Mouse (Mus musculus): ENCODE data around the gene Oaz1. TPM values are rescaled to one million over a fixed set of nuclear protein-coding genes. Genes with fewer than 3 reads are reported as not detected.

Oaz1 gene
- polyA plus RNA-seq, 1 experiment from 2014 or later: 1,560 TPM

MicroRNA genes within 50 kb of the gene (microRNA counts, 519-probe panel; counts per million panel counts)
- not detected for microRNA mmu-miR-1982

Small RNAs within 50 kb of the gene (microRNA-seq; reads per million reads assigned to microRNA genes)
- gene Mir1982: 1.3 reads per million

Other genes starting within 250 kb of the Oaz1 start
- gene Klf16, start 249.3 kb upstream of the Oaz1 start, polyA plus RNA-seq (2015; fragmentation: Nextera tagmentation; extraction: Ambion mirVana): 8.4 and 8.7 TPM in 2 replicates
- gene Abhd17a, start 236.3 kb upstream of the Oaz1 start, polyA plus RNA-seq (2015; fragmentation: Nextera tagmentation; extraction: Ambion mirVana): 42.9 and 44.3 TPM in 2 replicates
- gene Scamp4, start 223.8 kb upstream of the Oaz1 start, polyA plus RNA-seq (2015; fragmentation: Nextera tagmentation; extraction: Ambion mirVana): 92.1 and 99.9 TPM in 2 replicates
- 5.6 and 6.7 TPM in 2 replicates for gene Adat3, start 223.8 kb upstream of the Oaz1 start, polyA plus RNA-seq (2015; fragmentation: Nextera tagmentation; extraction: Ambion mirVana)
- gene Gm49322, start 220.6 kb upstream of the Oaz1 start, polyA plus RNA-seq (2015; fragmentation: Nextera tagmentation; extraction: Ambion mirVana): 3.7 and 4.8 TPM in 2 replicates
- gene Csnk1g2, start 203.8 kb upstream of the Oaz1 start, polyA plus RNA-seq (2015; fragmentation: Nextera tagmentation; extraction: Ambion mirVana): 18.1 TPM in 2 replicates
- 11.5 and 12.7 TPM in 2 replicates for gene Btbd2, start 169.6 kb upstream of the Oaz1 start, polyA plus RNA-seq (2015; fragmentation: Nextera tagmentation; extraction: Ambion mirVana)
- 42.8 and 45.1 TPM in 2 replicates for gene Mknk2, start 148.5 kb upstream of the Oaz1 start, polyA plus RNA-seq (2015; fragmentation: Nextera tagmentation; extraction: Ambion mirVana)
- 51.6 and 57.5 TPM in 2 replicates for gene Mob3a, start 124.7 kb upstream of the Oaz1 start, polyA plus RNA-seq (2015; fragmentation: Nextera tagmentation; extraction: Ambion mirVana)
- 25.5 and 28.7 TPM in 2 replicates for gene Izumo4, start 124.5 kb upstream of the Oaz1 start, polyA plus RNA-seq (2015; fragmentation: Nextera tagmentation; extraction: Ambion mirVana)
- 62.5 and 66.3 TPM in 2 replicates for gene Ap3d1, start 84.4 kb upstream of the Oaz1 start, polyA plus RNA-seq (2015; fragmentation: Nextera tagmentation; extraction: Ambion mirVana)
- gene Dot1l, start 71.5 kb upstream of the Oaz1 start, polyA plus RNA-seq (2015; fragmentation: Nextera tagmentation; extraction: Ambion mirVana): 11.8 and 13.9 TPM in 2 replicates
- gene Sf3a2, start 28.5 kb upstream of the Oaz1 start, polyA plus RNA-seq (2015; fragmentation: Nextera tagmentation; extraction: Ambion mirVana): 51.3 and 53.7 TPM in 2 replicates
- 102 and 114 TPM in 2 replicates for gene Plekhj1, start 28.0 kb upstream of the Oaz1 start, polyA plus RNA-seq (2015; fragmentation: Nextera tagmentation; extraction: Ambion mirVana)
- not detected in 2 replicates for gene Amh, start 21.4 kb upstream of the Oaz1 start, polyA plus RNA-seq (2015; fragmentation: Nextera tagmentation; extraction: Ambion mirVana)
- 0.65 and 8.4 TPM in 2 replicates for gene Jsrp1, start 13.2 kb upstream of the Oaz1 start, polyA plus RNA-seq (2015; fragmentation: Nextera tagmentation; extraction: Ambion mirVana)
- gene Lingo3, start 17.4 kb downstream of the Oaz1 start, polyA plus RNA-seq (2015; fragmentation: Nextera tagmentation; extraction: Ambion mirVana): 0.05 and 0.12 TPM in 2 replicates
- 192 and 210 TPM in 2 replicates for gene Lsm7, start 28.6 kb downstream of the Oaz1 start, polyA plus RNA-seq (2015; fragmentation: Nextera tagmentation; extraction: Ambion mirVana)
- 40.0 and 42.7 TPM in 2 replicates for gene Sppl2b, start 28.6 kb downstream of the Oaz1 start, polyA plus RNA-seq (2015; fragmentation: Nextera tagmentation; extraction: Ambion mirVana)
- gene Tmprss9, start 45.2 kb downstream of the Oaz1 start, polyA plus RNA-seq (2015; fragmentation: Nextera tagmentation; extraction: Ambion mirVana): 0.06 TPM in 1 of 2 replicates, not detected in the other
- 288 and 309 TPM in 2 replicates for gene Timm13, start 74.3 kb downstream of the Oaz1 start, polyA plus RNA-seq (2015; fragmentation: Nextera tagmentation; extraction: Ambion mirVana)
- 43.4 and 43.9 TPM in 2 replicates for gene Lmnb2, start 91.6 kb downstream of the Oaz1 start, polyA plus RNA-seq (2015; fragmentation: Nextera tagmentation; extraction: Ambion mirVana)
- gene Gadd45b, start 103.4 kb downstream of the Oaz1 start, polyA plus RNA-seq (2015; fragmentation: Nextera tagmentation; extraction: Ambion mirVana): 34.8 and 40.9 TPM in 2 replicates
- gene Gng7, start 188.3 kb downstream of the Oaz1 start, polyA plus RNA-seq (2015; fragmentation: Nextera tagmentation; extraction: Ambion mirVana): 5.2 and 6.1 TPM in 2 replicates
- gene Diras1, start 199.0 kb downstream of the Oaz1 start, polyA plus RNA-seq (2015; fragmentation: Nextera tagmentation; extraction: Ambion mirVana): 0.49 and 0.57 TPM in 2 replicates
- gene Slc39a3, start 210.8 kb downstream of the Oaz1 start, polyA plus RNA-seq (2015; fragmentation: Nextera tagmentation; extraction: Ambion mirVana): 18.2 and 20.9 TPM in 2 replicates
- gene Sgta, start 233.5 kb downstream of the Oaz1 start, polyA plus RNA-seq (2015; fragmentation: Nextera tagmentation; extraction: Ambion mirVana): 163 and 167 TPM in 2 replicates
- 55.4 and 64.4 TPM in 2 replicates for gene Thop1, start 243.4 kb downstream of the Oaz1 start, polyA plus RNA-seq (2015; fragmentation: Nextera tagmentation; extraction: Ambion mirVana)